Mouse (Mus musculus) kidney, postnatal 0 days (tissue): ENCODE results near the gene Erc2. TPM values are rescaled to one million over a fixed set of nuclear protein-coding genes. Genes with fewer than 3 reads are reported as not detected.

Source experiments
- ATAC-seq: fragments of 200-750 bp; cut with Nextera tagmentation; replicated peaks from 2 replicates; pipeline ENCODE4 v1.8.0; 2017; ENCODE audit warnings: low read depth, moderate number of reproducible peaks, moderate TSS enrichment, moderate library complexity; ENCODE audit not compliant: low FRiP score
- DNase-seq: peaks from one replicate; pipeline ENCODE4 v3.0.0-alpha.2; 2016; ENCODE audit warnings: low spot score
- H3K27ac ChIP-seq: fragments of 300-500 bp; sonication (generic); 2 replicates; pipeline ENCODE4 v1.5.1; 2014; ENCODE audit warnings: mild to moderate bottlenecking
- H3K27me3 ChIP-seq: fragments of 300-500 bp; sonication (generic); 2 replicates; pipeline ENCODE4 v1.6.1; 2014; ENCODE audit warnings: low read length, mixed read lengths; ENCODE audit not compliant: insufficient read depth
- H3K36me3 ChIP-seq: fragments of 300-500 bp; sonication (generic); 2 replicates; pipeline ENCODE4 v1.6.1; 2014; ENCODE audit warnings: low read length, mixed read lengths; ENCODE audit not compliant: insufficient read depth
- H3K4me1 ChIP-seq: fragments of 300-500 bp; sonication (generic); replicated peaks from 2 replicates; pipeline ENCODE4 v1.6.1; 2014; ENCODE audit warnings: antibody characterized with exemption, low read length, mixed read lengths; ENCODE audit not compliant: insufficient read depth
- H3K4me2 ChIP-seq: fragments of 300-500 bp; sonication (generic); 2 replicates; pipeline ENCODE4 v1.6.1; 2014; ENCODE audit warnings: mild to moderate bottlenecking, low read length, moderate library complexity, mixed read lengths
- H3K4me3 ChIP-seq: fragments of 300-500 bp; sonication (generic); replicated peaks from 2 replicates; pipeline ENCODE4 v1.5.1; 2014; ENCODE audit warnings: low read depth, low read length
- H3K9ac ChIP-seq: fragments of 300-500 bp; sonication (generic); 2 replicates; pipeline ENCODE4 v1.6.1; 2014; ENCODE audit warnings: low read depth, low read length
- H3K9me3 ChIP-seq: fragments of 300-500 bp; sonication (generic); replicated peaks from 2 replicates; pipeline ENCODE4 v1.6.1; 2016; ENCODE audit warnings: low read length, inconsistent platforms, mixed read lengths
- CTCF ChIP-seq: IDR thresholded peaks from 2 replicates; pipeline ENCODE4 v1.5.1; 2016; ENCODE audit warnings: antibody characterized with exemption, low read depth, mild to moderate bottlenecking, moderate library complexity
- WGBS: fragments of 180-500 bp; shearing (Covaris S2); extraction: QIAGEN DNeasy Blood & Tissue Kit; methylation state at CpG from one replicate; pipeline ENCODE4 v1.1.7; 2014; 5-methylcytosine and 5-hydroxymethylcytosine counted together
- polyA plus RNA-seq: library from polyadenylated mRNA; unstranded; fragments of >200 nt; fragmentation: Nextera tagmentation; extraction: Ambion mirVana; gene quantifications from 2 replicates; pipeline ENCODE4 v1.2.1, GENCODE M21; 2015

Erc2 gene
- polyA plus RNA-seq, 1 experiment from 2014 or later: 6.8 TPM

DNA sequence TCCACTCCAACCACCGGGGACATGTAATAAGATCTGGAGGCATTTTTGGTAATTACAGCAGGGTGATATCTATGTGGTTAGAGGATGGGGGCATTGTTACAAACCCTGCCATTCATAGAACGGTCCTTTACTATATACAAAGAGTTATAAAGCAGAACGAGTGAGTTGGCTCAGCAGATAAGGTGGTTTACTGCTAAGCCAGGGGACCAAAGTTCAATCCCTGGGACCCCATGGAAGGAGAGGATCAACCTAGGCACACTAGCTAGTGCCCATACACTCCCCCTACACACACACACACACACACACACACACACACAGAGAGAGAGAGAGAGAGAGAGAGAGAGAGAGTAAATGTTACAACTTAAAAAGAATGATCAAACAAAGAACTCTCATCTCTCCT, 835.2 kb downstream of the Erc2 start:
- 76% methylated on average over 3 of the region's 3 CpGs for WGBS

DNA sequence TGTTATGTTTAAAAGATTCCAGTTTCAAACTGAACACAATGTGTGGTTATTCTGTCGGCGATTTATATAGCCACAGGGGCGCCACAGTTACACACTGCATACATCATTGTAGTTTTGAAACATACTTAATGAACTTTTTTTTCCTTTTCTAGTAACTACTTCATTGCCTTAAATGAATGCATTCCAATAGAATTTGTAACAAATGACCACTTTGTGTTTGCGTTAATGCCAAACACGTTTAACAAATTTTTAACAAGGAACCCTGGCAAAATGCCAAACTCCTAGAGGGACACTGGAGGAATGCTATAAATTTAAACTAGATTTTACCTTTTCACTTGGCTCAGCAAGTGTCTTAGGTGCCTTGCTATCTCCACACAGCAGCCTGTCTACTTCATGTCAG, 845.7 kb downstream of the Erc2 start:
- no peak overlapping the region for H3K9ac ChIP-seq
- no peaks in the 10 kb centered on the region for H3K9me3 ChIP-seq
- 37% methylated on average over 5 of the region's 5 CpGs for WGBS
- no peak for DNase-seq
- no peaks in the 10 kb centered on the region for H3K36me3 ChIP-seq
- no peak for ATAC-seq
- no peaks in the 10 kb centered on the region for H3K27me3 ChIP-seq
- H3K27ac ChIP-seq: no peak overlapping the region
- no peak overlapping the region for H3K4me2 ChIP-seq
- no peak overlapping the region for H3K4me3 ChIP-seq
- H3K4me1 ChIP-seq: no peaks in the 10 kb centered on the region
- no peak for TF ChIP-seq CTCF

More for the DNA sequence above, 835.2 kb downstream of the Erc2 start:
- H3K4me1 ChIP-seq: no peaks in the 10 kb centered on the region
- H3K27me3 ChIP-seq: no peaks in the 10 kb centered on the region
- TF ChIP-seq CTCF: no peak
- no peaks in the 10 kb centered on the region for H3K9me3 ChIP-seq
- ATAC-seq (no peak), DNase-seq (no peak)
- H3K9ac ChIP-seq: no peak overlapping the region
- no peak overlapping the region for H3K4me2 ChIP-seq
- no peaks in the 10 kb centered on the region for H3K36me3 ChIP-seq
- no peak overlapping the region for H3K27ac ChIP-seq
- no peak overlapping the region for H3K4me3 ChIP-seq

DNA sequence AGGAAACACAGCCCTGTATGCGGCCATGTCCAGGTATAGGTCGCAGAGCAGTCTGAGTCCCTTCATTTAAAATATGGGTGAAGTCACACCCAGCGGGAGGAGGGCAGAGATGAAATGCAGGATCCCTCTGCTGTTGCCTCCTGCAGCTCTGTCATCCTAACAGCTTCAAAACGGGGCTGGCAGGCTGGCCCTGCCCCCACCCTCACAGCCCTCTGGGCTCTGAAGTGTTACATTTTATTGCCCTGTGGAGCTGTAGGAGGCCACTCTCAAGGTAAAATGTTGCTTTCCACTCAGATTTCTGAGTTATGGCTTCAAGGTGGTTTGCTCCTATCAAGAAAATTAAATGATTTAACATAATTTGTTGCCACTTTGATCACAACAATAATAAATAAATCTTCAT, 847.5 kb downstream of the Erc2 start:
- H3K4me2 ChIP-seq: no peak overlapping the region
- ATAC-seq (no peak), DNase-seq (no peak)
- no peak for TF ChIP-seq CTCF
- no peaks in the 10 kb centered on the region for H3K27me3 ChIP-seq
- no peak overlapping the region for H3K4me3 ChIP-seq
- H3K4me1 ChIP-seq: no peaks in the 10 kb centered on the region
- H3K36me3 ChIP-seq: no peaks in the 10 kb centered on the region
- H3K9me3 ChIP-seq: no peaks in the 10 kb centered on the region
- WGBS: 14% methylated on average over 4 of the region's 4 CpGs
- H3K9ac ChIP-seq: no peak overlapping the region
- H3K27ac ChIP-seq: no peak overlapping the region

DNA sequence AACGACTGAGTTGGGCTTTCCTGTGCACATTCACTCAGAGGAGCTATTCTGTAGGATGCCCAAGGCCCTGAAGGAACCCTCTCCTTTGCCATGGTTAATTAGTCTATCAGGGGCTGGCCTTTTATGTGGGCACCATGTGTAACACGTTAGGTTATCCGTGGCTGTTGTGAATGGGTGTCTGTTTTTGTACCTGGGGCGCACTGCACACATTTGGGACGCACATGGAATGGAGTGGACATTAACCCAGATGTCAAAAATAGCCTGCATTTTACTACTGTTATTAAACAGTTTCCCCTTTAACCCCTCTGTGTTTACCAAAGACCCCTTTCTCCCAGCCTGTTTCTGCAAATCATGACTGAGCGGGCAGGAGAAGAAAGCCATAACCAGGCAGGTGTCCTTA, 848.0 kb downstream of the Erc2 start:
- ATAC-seq: no peak
- Histone ChIP-seq H3K9ac (no peak overlapping the region), H3K4me1 (no peaks in the 10 kb centered on the region), H3K4me3 (no peak overlapping the region), H3K27ac (no peak overlapping the region), H3K4me2 (no peak overlapping the region), H3K9me3 (no peaks in the 10 kb centered on the region), H3K27me3 (no peaks in the 10 kb centered on the region), H3K36me3 (no peaks in the 10 kb centered on the region)
- no peak for TF ChIP-seq CTCF
- DNase-seq: no peak
- 19% methylated on average over 6 of the region's 6 CpGs for WGBS

DNA sequence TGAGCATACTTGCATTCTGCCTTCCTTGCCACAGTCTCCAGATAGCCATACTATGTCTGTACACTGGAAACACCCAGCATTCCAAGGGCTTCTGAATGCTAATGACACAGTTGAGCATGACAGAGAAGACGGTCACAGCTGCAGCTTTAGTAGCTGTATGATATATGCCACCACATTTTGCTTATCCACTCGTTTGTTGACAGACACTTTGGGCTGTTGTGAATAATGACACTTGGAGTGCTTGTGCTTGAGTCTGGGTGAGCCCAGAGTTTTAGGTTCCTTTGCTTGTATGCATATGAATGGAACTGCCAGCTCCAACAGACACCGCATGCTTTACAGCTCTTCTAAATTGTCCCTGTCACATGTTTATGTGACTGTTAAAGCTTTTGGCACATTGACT, 852.8 kb downstream of the Erc2 start:
- 32% methylated on average over 3 of the region's 3 CpGs for WGBS
- H3K36me3 ChIP-seq: no peaks in the 10 kb centered on the region
- H3K27ac ChIP-seq: no peak overlapping the region
- no peak for TF ChIP-seq CTCF
- no peaks in the 10 kb centered on the region for H3K27me3 ChIP-seq
- H3K9ac ChIP-seq: no peak overlapping the region
- no peaks in the 10 kb centered on the region for H3K9me3 ChIP-seq
- no peak for ATAC-seq
- peak; percentile 61 for DNase-seq
- H3K4me1 ChIP-seq: no peaks in the 10 kb centered on the region
- no peak overlapping the region for H3K4me2 ChIP-seq
- no peak overlapping the region for H3K4me3 ChIP-seq

DNA sequence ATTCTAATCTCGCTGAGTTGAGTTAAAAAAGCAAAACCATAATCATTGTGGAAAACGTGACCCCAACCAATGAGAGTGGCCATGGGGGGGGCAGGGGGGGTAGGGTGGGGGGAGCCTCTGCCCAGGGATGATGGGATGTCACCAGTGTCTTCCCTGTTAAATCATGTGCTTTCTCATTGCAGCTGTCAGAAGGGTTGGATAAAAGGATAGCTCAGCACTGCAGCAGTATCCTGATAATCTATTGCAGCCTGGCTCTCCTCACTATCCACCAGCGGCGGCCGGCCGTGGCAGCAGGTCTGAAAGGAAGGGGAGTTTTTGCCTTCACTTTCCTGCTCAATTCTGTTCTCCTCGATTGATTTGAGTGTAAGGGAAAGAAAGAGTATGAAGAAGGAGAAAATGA, 853.2 kb downstream of the Erc2 start:
- Histone ChIP-seq H3K4me1 (no peaks in the 10 kb centered on the region), H3K27ac (no peak overlapping the region), H3K9me3 (no peaks in the 10 kb centered on the region), H3K9ac (no peak overlapping the region), H3K27me3 (no peaks in the 10 kb centered on the region), H3K4me2 (no peak overlapping the region), H3K4me3 (no peak overlapping the region), H3K36me3 (no peaks in the 10 kb centered on the region)
- 18% methylated on average over 7 of the region's 7 CpGs for WGBS
- no peak for DNase-seq
- no peak for ATAC-seq
- no peak for TF ChIP-seq CTCF

DNA sequence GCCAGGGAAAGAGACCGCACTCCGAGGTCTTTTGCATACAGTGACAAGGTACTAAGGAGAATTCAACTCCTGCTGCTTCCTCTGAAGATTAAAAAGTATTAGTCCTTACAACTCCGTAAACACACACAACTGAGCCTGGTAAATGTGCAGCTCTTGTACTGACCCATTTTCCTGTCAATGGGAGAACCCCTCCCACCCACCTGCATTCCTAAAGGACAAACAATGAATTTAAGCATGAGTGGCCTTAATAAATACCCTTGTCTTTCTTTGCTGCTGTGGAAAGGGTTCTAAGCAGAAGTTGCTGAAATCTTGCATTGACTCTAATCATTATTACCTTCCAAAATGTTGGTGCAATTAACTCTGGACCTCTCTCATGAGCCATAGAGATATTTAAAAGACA, 854.5 kb downstream of the Erc2 start:
- H3K36me3 ChIP-seq: no peaks in the 10 kb centered on the region
- DNase-seq (no peak), ATAC-seq (no peak)
- H3K27ac ChIP-seq: no peak overlapping the region
- H3K27me3 ChIP-seq: no peaks in the 10 kb centered on the region
- no peaks in the 10 kb centered on the region for H3K4me1 ChIP-seq
- no peak overlapping the region for H3K4me2 ChIP-seq
- no peak overlapping the region for H3K4me3 ChIP-seq
- H3K9me3 ChIP-seq: no peaks in the 10 kb centered on the region
- WGBS: 91% methylated on average over 3 of the region's 3 CpGs
- no peak for TF ChIP-seq CTCF
- H3K9ac ChIP-seq: no peak overlapping the region
